Mouse (Mus musculus): ENCODE data around the gene Nkx2-5. TPM values are rescaled to one million over a fixed set of nuclear protein-coding genes. Genes with fewer than 3 reads are reported as not detected.
A peak's percentile ranks its signal among the peaks of the same experiment; 100 is the strongest.

The Nkx2-5 gene
- total and polyA plus RNA-seq, 3 experiments = 87.1 to 104 (median 96.3) TPM

DNA sequence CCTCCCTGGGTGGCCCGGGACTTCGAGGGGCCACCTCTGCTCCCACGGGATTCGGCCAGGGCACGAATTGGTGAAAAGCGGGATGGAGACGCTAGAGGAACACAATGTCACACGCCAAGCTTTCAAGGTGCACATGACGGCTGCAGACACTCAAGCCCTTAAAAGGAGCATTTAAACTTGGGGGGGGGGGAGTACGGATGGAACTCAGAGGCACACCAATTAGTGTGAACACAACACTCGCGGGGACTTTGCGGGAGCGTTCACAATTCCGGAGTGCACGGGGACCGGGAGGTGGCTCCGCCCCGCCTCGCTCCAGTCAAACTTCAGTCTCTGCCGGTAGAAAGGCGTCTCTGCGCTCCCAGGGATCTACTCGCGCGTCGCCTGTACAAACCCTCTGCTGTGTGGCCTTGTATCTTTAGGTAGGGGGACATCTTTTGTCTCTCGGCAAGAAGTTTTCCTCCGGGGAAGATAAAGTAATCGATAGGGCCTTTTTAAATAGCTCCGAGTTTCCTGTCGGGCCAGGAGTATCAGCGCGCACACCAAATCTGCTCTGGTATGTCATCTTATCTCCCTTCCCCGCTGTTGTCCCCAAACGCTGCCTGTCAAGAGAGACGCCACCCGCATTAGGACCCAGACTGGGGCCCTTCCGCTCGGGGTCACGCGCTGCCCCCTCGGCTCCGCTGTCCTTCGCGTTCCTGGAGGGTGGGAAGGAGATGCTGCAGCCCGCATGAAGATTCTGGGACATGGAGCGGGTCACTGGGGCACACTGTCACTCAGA lies 5.7 kb upstream of the Nkx2-5 start:
- H3K27me3 ChIP-seq (ENCODE audit: control insufficient read depth, insufficient read depth, low read length) = peaks cover 8% of the 10 kb centered on the region
- whole genome bisulfite sequencing = 2% methylated on average over 48 of the region's 48 CpGs
- peak; percentile 52; the same call in 1 of the 2 replicates for TF ChIP-seq POLR2A (IDR thresholded peaks at IDR 0.05; ENCODE audit: insufficient read depth, low read depth, low read length)
- peak; percentile 30; the same call in 1 of the 2 replicates for TF ChIP-seq EP300 (IDR thresholded peaks at IDR 0.05; ENCODE audit: insufficient read depth, low read depth, low read length)
- TF ChIP-seq CTCF (IDR thresholded peaks at IDR 0.05) = no peak
- no peaks in the 10 kb centered on the region for H3K36me3 ChIP-seq (ENCODE audit: control insufficient read depth, insufficient read depth, low read length)
- H3K4me3 ChIP-seq = peak overlapping the region; percentile 51
- peak overlapping the region; percentile 58 for H3K9ac ChIP-seq (ENCODE audit: low read depth, low read length)
- intact Hi-C loops (cut with DNase I) = loop anchor here (2.0 kb wide), 1 partner anchor 34 kb away; no protein-coding TSS in a partner anchor
- H3K27ac ChIP-seq = peak overlapping the region; percentile 91
- H3K4me1 ChIP-seq (ENCODE audit: control insufficient read depth, insufficient read depth, low read length) = no peaks in the 10 kb centered on the region
- peak; percentile 62 to 65 for DNase-seq
- no peaks in the 10 kb centered on the region for H3K79me2 ChIP-seq (replicated peaks; ENCODE audit: control insufficient read depth, insufficient read depth, low read length)

DNA sequence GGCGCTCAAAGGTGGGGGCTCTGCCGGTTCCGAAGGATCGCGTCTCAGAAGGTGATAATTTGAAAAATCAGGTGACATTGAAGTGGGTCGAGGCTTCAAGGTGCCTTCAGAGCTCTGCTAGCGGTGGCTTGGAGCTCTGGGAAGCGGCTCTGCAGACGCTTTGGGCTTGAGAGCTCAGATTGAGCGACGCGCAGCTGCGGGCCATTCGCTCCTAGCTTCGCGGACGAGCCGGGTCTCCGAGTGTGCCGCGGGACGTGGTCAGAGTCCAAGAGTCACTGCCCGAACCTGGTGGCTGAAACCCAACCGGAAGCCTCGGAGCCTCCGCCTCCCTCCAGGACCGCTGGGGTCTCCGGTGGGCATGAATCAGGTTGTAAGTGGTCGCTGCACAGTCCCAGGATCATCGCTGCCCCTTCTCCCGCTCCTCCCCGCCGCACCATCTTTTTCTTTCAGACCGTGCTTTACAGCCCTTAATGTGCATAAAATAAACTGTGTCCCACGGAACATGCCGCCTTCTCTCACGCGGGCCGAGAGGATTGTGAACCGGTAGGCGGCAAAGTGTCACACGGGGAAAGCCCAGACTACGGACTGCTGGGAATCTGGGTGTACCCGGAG lies 5.0 kb upstream of the Nkx2-5 start:
- H3K9ac ChIP-seq (ENCODE audit: low read depth, low read length) = peak overlapping the region; percentile 58
- no peak for TF ChIP-seq CTCF (IDR thresholded peaks at IDR 0.05)
- no peak for TF ChIP-seq POLR2A (IDR thresholded peaks at IDR 0.05; ENCODE audit: insufficient read depth, low read depth, low read length)
- TF ChIP-seq EP300 (IDR thresholded peaks at IDR 0.05; ENCODE audit: insufficient read depth, low read depth, low read length) = no peak
- H3K36me3 ChIP-seq (ENCODE audit: control insufficient read depth, insufficient read depth, low read length) = no peaks in the 10 kb centered on the region
- intact Hi-C loops (cut with DNase I) = loop anchor here (1.0 to 2.0 kb wide), 2 partner anchors 11 to 35 kb away; no protein-coding TSS in a partner anchor
- under 1% methylated on average over 44 of the region's 44 CpGs for WGBS
- no peaks in the 10 kb centered on the region for H3K79me2 ChIP-seq (replicated peaks; ENCODE audit: control insufficient read depth, insufficient read depth, low read length)
- DNase-seq = peak in 1 of 2 experiments; percentile 38
- H3K4me1 ChIP-seq (ENCODE audit: control insufficient read depth, insufficient read depth, low read length) = no peaks in the 10 kb centered on the region
- peak overlapping the region; percentile 91 for H3K27ac ChIP-seq
- H3K27me3 ChIP-seq (ENCODE audit: control insufficient read depth, insufficient read depth, low read length) = peaks cover 8% of the 10 kb centered on the region
- peak overlapping the region; percentile 51 for H3K4me3 ChIP-seq

DNA sequence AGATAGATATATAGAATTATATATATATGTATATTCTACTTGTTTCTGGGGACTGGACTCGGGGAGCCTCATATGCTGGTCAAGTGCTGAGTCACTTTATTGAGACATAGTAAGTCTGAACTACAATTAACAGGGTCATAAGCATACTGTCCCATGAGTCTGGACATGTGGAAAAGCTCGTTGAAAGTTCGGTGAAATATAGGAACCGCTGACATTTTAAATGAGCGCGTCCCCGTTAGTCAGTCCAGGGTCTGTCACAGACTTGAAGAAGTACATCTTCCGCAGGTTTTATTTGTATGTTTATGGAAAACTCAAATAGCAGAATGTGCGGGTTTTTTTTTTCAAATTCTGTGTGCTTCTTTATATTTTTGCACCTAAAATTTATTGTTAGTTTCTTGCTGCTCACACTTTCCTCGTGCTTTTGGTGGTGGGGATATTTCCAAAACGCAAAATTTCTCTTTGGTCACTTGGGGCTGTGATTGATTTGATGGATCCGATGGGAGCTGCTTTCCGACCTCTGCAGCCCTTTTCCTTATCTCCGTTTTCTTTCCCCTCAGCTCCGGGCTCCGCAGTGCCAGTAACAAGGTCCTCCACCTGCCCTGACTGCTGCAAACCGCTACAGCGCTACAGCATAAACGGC lies 4.4 kb upstream of the Nkx2-5 start:
- Histone ChIP-seq H3K36me3 (ENCODE audit: control insufficient read depth, insufficient read depth, low read length) (no peaks in the 10 kb centered on the region), H3K4me3 (peak overlapping the region; percentile 51), H3K9ac (ENCODE audit: low read depth, low read length) (peak overlapping the region; percentile 58), H3K4me1 (ENCODE audit: control insufficient read depth, insufficient read depth, low read length) (no peaks in the 10 kb centered on the region), H3K27me3 (ENCODE audit: control insufficient read depth, insufficient read depth, low read length) (peaks cover 11% of the 10 kb centered on the region), H3K27ac (peak overlapping the region; percentile 91), H3K79me2 (replicated peaks; ENCODE audit: control insufficient read depth, insufficient read depth, low read length) (no peaks in the 10 kb centered on the region)
- intact Hi-C loops (cut with DNase I) = loop anchor here (1.0 kb wide), 1 partner anchor 10 kb away; no protein-coding TSS in a partner anchor
- WGBS = 6% methylated on average over 19 of the region's 19 CpGs
- DNase-seq = no peak
- TF ChIP-seq EP300 (IDR thresholded peaks at IDR 0.05; ENCODE audit: insufficient read depth, low read depth, low read length) (no peak), POLR2A (IDR thresholded peaks at IDR 0.05; ENCODE audit: insufficient read depth, low read depth, low read length) (no peak), CTCF (IDR thresholded peaks at IDR 0.05) (no peak)

DNA sequence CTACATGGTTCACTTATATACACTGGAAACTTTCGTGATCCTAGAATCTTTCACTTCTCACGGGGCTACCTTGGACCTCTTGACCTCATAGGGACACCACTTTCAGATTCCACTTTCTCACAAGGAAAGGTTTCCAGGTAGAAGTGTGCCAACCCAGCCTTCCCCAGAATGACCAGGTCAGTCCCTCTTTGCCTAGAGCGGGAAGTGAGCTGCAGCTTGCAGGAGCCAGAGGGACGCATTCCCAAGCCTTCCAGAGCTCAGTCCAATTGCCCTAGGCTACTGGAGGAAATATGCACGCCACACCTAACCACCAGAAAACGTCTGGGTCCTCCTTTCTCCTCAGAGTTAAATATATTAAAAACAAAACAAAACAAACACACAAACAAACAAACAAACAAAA lies 3.4 kb upstream of the Nkx2-5 start:
- peak; percentile 8 to 37 for DNase-seq
- no peaks in the 10 kb centered on the region for H3K79me2 ChIP-seq (replicated peaks; ENCODE audit: control insufficient read depth, insufficient read depth, low read length)
- peaks cover 11% of the 10 kb centered on the region for H3K27me3 ChIP-seq (ENCODE audit: control insufficient read depth, insufficient read depth, low read length)
- H3K9ac ChIP-seq (ENCODE audit: low read depth, low read length) = peak overlapping the region; percentile 9
- 4% methylated on average over 6 of the region's 6 CpGs for WGBS
- H3K4me3 ChIP-seq = peak overlapping the region; percentile 23
- H3K36me3 ChIP-seq (ENCODE audit: control insufficient read depth, insufficient read depth, low read length) = no peaks in the 10 kb centered on the region
- H3K27ac ChIP-seq = peak overlapping the region; percentile 74
- no peaks in the 10 kb centered on the region for H3K4me1 ChIP-seq (ENCODE audit: control insufficient read depth, insufficient read depth, low read length)
- intact Hi-C loops (cut with DNase I) = no loop called here
- TF ChIP-seq EP300 (IDR thresholded peaks at IDR 0.05; ENCODE audit: insufficient read depth, low read depth, low read length) (no peak), CTCF (IDR thresholded peaks at IDR 0.05) (no peak), POLR2A (IDR thresholded peaks at IDR 0.05; ENCODE audit: insufficient read depth, low read depth, low read length) (no peak)

DNA sequence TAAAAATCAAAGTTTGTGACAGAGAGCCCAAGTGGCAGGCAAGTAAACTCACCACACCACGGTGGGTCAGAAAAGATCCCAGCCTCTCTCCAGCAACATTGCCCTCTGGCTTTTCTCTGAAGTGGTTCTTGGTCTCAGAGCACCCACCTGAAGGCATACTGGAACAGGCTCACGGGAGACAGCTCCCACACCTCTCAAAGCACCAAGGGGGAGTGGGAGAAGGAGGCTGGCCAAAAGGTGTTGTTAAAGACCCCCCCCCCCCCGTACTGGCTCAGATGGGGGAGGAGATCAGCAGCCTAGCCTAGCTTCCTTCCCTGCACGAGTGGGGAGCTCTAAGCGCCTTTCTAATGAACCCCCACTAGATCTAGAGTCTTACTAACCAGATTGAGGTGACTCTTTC lies 3.0 kb upstream of the Nkx2-5 start:
- no peak for TF ChIP-seq EP300 (IDR thresholded peaks at IDR 0.05; ENCODE audit: insufficient read depth, low read depth, low read length)
- TF ChIP-seq POLR2A (IDR thresholded peaks at IDR 0.05; ENCODE audit: insufficient read depth, low read depth, low read length) = no peak
- TF ChIP-seq CTCF (IDR thresholded peaks at IDR 0.05) = no peak
- Histone ChIP-seq H3K36me3 (ENCODE audit: control insufficient read depth, insufficient read depth, low read length) (no peaks in the 10 kb centered on the region), H3K4me3 (peak overlapping the region; percentile 1; the same call in 1 of the 2 replicates), H3K79me2 (replicated peaks; ENCODE audit: control insufficient read depth, insufficient read depth, low read length) (no peaks in the 10 kb centered on the region), H3K4me1 (ENCODE audit: control insufficient read depth, insufficient read depth, low read length) (no peaks in the 10 kb centered on the region), H3K27me3 (ENCODE audit: control insufficient read depth, insufficient read depth, low read length) (peaks cover 11% of the 10 kb centered on the region), H3K27ac (peak overlapping the region; percentile 74), H3K9ac (ENCODE audit: low read depth, low read length) (peak overlapping the region; percentile 23)
- 6% methylated on average over 5 of the region's 5 CpGs for WGBS
- peak; percentile 18 to 36 for DNase-seq
- intact Hi-C loops (cut with DNase I) = no loop called here
